Mouse (Mus musculus) G1E (cell line): ENCODE results near the gene Cuedc1.

Source experiments
- CTCF ChIP-seq: IDR thresholded peaks from 2 replicates; pipeline ENCODE4 v1.5.1; 2012; ENCODE audit warnings: low read depth, low read length, inconsistent platforms, mixed read lengths
- GATA1 ChIP-seq: IDR thresholded peaks from 2 replicates; pipeline ENCODE4 v1.6.1; 2012; ENCODE audit warnings: borderline replicate concordance, low read length, inconsistent platforms, mixed read lengths
- GATA2 ChIP-seq: IDR thresholded peaks from 2 replicates; pipeline ENCODE4 v1.6.1; 2012; ENCODE audit warnings: low read depth, low read length, inconsistent platforms, borderline replicate concordance
- POLR2AphosphoS5 ChIP-seq: IDR thresholded peaks from 2 replicates; pipeline ENCODE4 v1.6.1; 2012; ENCODE audit warnings: low read depth, low read length, inconsistent platforms; ENCODE audit not compliant: insufficient replicate concordance
- TAL1 ChIP-seq: conservative IDR thresholded peaks from 2 replicates; pipeline ENCODE4 v1.6.1; 2012; ENCODE audit warnings: low read depth, low read length, inconsistent platforms, mixed read lengths

DNA sequence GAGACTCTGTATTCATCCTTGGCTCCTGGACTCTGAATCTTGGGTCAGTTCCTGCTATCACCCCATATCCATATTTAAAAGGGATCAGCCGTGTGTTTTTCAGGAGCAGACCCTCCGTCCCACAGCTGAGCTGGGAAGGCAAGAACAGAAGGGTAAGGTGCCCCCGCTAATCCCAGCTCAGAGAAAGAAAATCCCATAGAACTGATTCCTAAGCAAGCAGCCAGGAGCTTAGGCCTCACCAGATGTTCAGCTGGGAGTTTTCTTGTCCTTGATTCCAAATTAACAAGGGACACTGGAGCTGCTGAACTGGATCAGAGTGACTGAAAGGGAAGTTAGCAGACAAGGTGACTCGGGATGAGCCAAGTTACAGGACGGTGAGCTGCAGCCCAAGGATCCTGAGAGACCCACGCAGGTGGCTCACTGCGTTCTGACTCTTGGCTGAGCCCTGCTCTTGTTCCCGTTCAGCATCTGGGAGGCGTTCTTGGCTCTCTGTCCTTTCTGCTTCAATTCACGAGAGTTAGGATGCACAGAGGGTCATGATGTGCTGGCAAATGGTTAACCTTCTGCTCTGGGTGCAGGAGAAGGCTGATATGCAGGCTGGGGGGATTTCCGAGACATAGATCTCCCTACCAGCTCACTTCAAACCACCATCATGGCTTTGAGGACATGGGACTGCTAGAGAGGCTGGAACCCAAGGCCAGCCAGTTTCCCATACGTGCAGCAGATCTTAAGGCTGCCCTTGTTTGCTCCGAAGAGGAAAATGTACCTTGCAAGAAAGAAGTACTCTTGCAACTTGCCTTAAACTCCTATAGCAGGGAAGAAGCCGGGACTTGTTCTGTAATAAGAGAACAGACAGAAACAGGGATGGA, 88.5 kb downstream of the Cuedc1 start:
- TF ChIP-seq CTCF: no peak
- TF ChIP-seq GATA2: no peak
- no peak for TF ChIP-seq TAL1
- no peak for TF ChIP-seq GATA1
- no peak for TF ChIP-seq POLR2AphosphoS5
